20 mouse cellular contexts compared by ENCODE assay signal in the genomic region with DNA sequence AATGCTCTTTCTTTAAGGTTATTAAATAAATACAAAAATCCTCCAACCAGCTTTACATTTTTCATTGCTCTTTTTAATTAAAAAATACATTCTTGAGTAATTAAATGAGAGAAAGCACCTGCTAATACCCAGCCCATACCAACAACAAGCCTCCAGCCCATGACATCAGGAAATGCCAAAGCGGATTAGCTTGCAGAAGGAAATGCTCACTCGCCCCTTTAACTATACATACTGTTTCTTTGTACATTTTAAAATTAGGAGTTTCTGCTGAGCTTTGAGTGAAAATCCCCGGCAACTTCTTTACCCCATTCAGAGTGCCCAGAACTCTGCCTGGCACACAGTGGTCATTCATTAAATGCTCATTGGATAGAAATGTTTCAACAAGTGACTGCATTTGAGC. TPM values are rescaled to one million over a fixed set of nuclear protein-coding genes. Genes with fewer than 3 reads are reported as not detected.
A peak's percentile ranks its signal among the peaks of the same experiment; 100 is the strongest.
DNase-seq lines count a peak whose midpoint lies in the region; ATAC-seq and TF ChIP-seq lines count a peak whose summit lies in the region.
"Had no signal": no experiment of that assay in that cellular context is flagged by ENCODE, and none has a peak within 500 bp of the region (broad histone marks: within the 10 kb centered on the region; RNA-seq: fewer than 3 reads in every experiment).

No protein-coding gene starts in this region.

- WGBS in heart, embryonic 15.5 days, result 55% methylated on average over 3 of the region's 3 CpGs
- 46% methylated on average over 3 of the region's 3 CpGs for WGBS in midbrain, embryonic 15.5 days
- WGBS in midbrain, embryonic 10.5 days, result 62% methylated on average over 3 of the region's 3 CpGs

- H3K27ac ChIP-seq in gastrocnemius, adult 2 months, result 0 out of 2 replicates have a peak overlapping the region, but pooled peaks have one; percentile 4
- peak overlapping the region; percentile 27; the same call in 1 of the 2 replicates for H3K27ac ChIP-seq in heart, embryonic 15.5 days
- H3K27ac ChIP-seq in midbrain, embryonic 15.5 days, result no peak overlapping the region
- H3K27ac ChIP-seq in midbrain, embryonic 10.5 days (replicated peaks), result no peak overlapping the region
- H3K27ac ChIP-seq: hindbrain, embryonic 15.5 days; macrophage had no signal

- no peak for DNase-seq in gastrocnemius, adult 2 months
- no peak for DNase-seq in gastrocnemius, adult 18-20 months (ENCODE audit: low spot score)
- DNase-seq in heart, adult 8-10 months (ENCODE audit: low spot score), result no peak
- DNase-seq in midbrain, embryonic 10.5 days (ENCODE audit: low spot score), result no peak
- DNase-seq in left cerebral cortex, postnatal 14 days (ENCODE audit: low spot score in 2 of 2), result no peak
- DNase-seq: adrenal gland, postnatal 14 days; cerebellum, adult 9-10 months; gastrocnemius, postnatal 36 days; kidney, postnatal 10 days; liver, postnatal 0 days; right cerebral cortex, postnatal 14 days; spleen, adult 18-20 months had no signal

- H3K9ac ChIP-seq in heart, embryonic 15.5 days, result no peak overlapping the region
- H3K9ac ChIP-seq in midbrain, embryonic 15.5 days, result no peak overlapping the region
- H3K9ac ChIP-seq: hindbrain, embryonic 15.5 days; liver, postnatal 0 days had no signal

- no peak for ATAC-seq in heart, embryonic 15.5 days (replicated peaks; ENCODE audit: insufficient number of reproducible peaks, insufficient read depth, low FRiP score, low read depth)
- no peak for ATAC-seq in midbrain, embryonic 15.5 days (replicated peaks)
- ATAC-seq: CD4-positive, CD25-positive, alpha-beta regulatory T cell, adult 4 months; forebrain, embryonic 16.5 days; liver, postnatal 0 days; lung, postnatal 0 days had no signal

- peak overlapping the region; percentile 25; the same call in 1 of the 2 replicates for H3K4me2 ChIP-seq in heart, embryonic 15.5 days
- H3K4me2 ChIP-seq in midbrain, embryonic 15.5 days, result 0 out of 2 replicates have a peak overlapping the region, but pooled peaks have one; percentile 12

- intact Hi-C loops in gastrocnemius, adult 2 months (cut with DNase I), result no loop called here
- intact Hi-C loops in left cerebral cortex, postnatal 14 days (cut with DNase I), result no loop called here

- H3K36me3 ChIP-seq in heart, embryonic 15.5 days, result no peaks in the 10 kb centered on the region
- no peaks in the 10 kb centered on the region for H3K36me3 ChIP-seq in midbrain, embryonic 15.5 days (replicated peaks)
- peaks cover 10% of the 10 kb centered on the region; the same call in 1 of the 2 replicates for H3K36me3 ChIP-seq in midbrain, embryonic 10.5 days
- H3K36me3 ChIP-seq: hindbrain, embryonic 15.5 days had no signal

- peak overlapping the region; percentile 13; the same call in 1 of the 2 replicates for H3K4me3 ChIP-seq in gastrocnemius, adult 2 months
- H3K4me3 ChIP-seq in heart, embryonic 15.5 days, result no peak overlapping the region
- H3K4me3 ChIP-seq in midbrain, embryonic 15.5 days, result no peak overlapping the region
- no peak overlapping the region for H3K4me3 ChIP-seq in midbrain, embryonic 10.5 days
- H3K4me3 ChIP-seq: hindbrain, embryonic 15.5 days had no signal

- H3K4me1 ChIP-seq in heart, embryonic 15.5 days (replicated peaks), result peaks cover 7% of the 10 kb centered on the region
- no peaks in the 10 kb centered on the region for H3K4me1 ChIP-seq in midbrain, embryonic 15.5 days
- peaks cover 6% of the 10 kb centered on the region for H3K4me1 ChIP-seq in midbrain, embryonic 10.5 days
- H3K4me1 ChIP-seq: hindbrain, embryonic 15.5 days had no signal

- no peaks in the 10 kb centered on the region for H3K9me3 ChIP-seq in heart, embryonic 15.5 days (replicated peaks)
- no peaks in the 10 kb centered on the region for H3K9me3 ChIP-seq in midbrain, embryonic 15.5 days
- no peaks in the 10 kb centered on the region for H3K9me3 ChIP-seq in midbrain, embryonic 10.5 days (replicated peaks)
- H3K9me3 ChIP-seq: hindbrain, embryonic 15.5 days had no signal

- no peaks in the 10 kb centered on the region for H3K27me3 ChIP-seq in heart, embryonic 15.5 days
- no peaks in the 10 kb centered on the region for H3K27me3 ChIP-seq in midbrain, embryonic 15.5 days (replicated peaks)
- no peaks in the 10 kb centered on the region for H3K27me3 ChIP-seq in midbrain, embryonic 10.5 days (ENCODE audit: low read depth, poor library complexity, severe bottlenecking)
- H3K27me3 ChIP-seq: hindbrain, embryonic 15.5 days had no signal

- no peak for TF ChIP-seq CTCF in gastrocnemius, adult 2 months (IDR thresholded peaks at IDR 0.05)

RNA-seq across cellular contexts. Expression of a gene that starts 10.1 kb away (rescaled TPM):
- total RNA-seq in gastrocnemius, adult 2 months (2021), result 10 to 100 TPM in 1 of 2 experiments, 1 to 10 TPM in 1; 5.8 to 10.5 TPM
- total RNA-seq in gastrocnemius, adult 18-20 months (2021), result 1 to 10 TPM; 5.9 to 8.5 TPM
- polyA plus RNA-seq in heart, embryonic 15.5 days (2015; fragmentation: Nextera tagmentation; extraction: Ambion mirVana), result 70.4 and 73.8 TPM in 2 replicates
- 10 to 100 TPM; 12.3 to 15.2 (median 14.0) TPM for total RNA-seq in heart, adult 8-10 months (2022)
- polyA plus RNA-seq in midbrain, embryonic 15.5 days (2015; fragmentation: Nextera tagmentation; extraction: Ambion mirVana), result 84.8 and 94.4 TPM in 2 replicates
- polyA plus RNA-seq in midbrain, embryonic 10.5 days (2016; fragmentation: Nextera tagmentation; extraction: Ambion mirVana), result 48.9 and 81.8 TPM in 2 replicates
- total RNA-seq in left cerebral cortex, postnatal 14 days (2021), result 10 to 100 TPM; 62.8 to 67.0 TPM
- total RNA-seq: neutrophil, adult 5-6 weeks had no signal

Comparison
In these comparisons a context has a peak if more than half of its experiments do, and no peak if none do; other contexts are left out.
1. H3K27ac ChIP-seq: peak in gastrocnemius, adult 2 months (single experiment) and heart, embryonic 15.5 days (single experiment); none in midbrain, embryonic 15.5 days (single experiment) and midbrain, embryonic 10.5 days (single experiment).